Mouse (Mus musculus) stomach, postnatal 0 days (tissue): ENCODE data around the gene P4ha2. TPM values are rescaled to one million over a fixed set of nuclear protein-coding genes. Genes with fewer than 3 reads are reported as not detected.

Experiments
- ATAC-seq: fragments of 200-750 bp; cut with Nextera tagmentation; 2 replicates; pipeline ENCODE4 v1.8.0; 2017; ENCODE audit not compliant: low FRiP score, low TSS enrichment
- DNase-seq: peaks from one replicate; pipeline ENCODE4 v3.0.0-alpha.2; 2016; ENCODE audit warnings: low spot score
- H3K27ac ChIP-seq: fragments of 300-500 bp; sonication (generic); replicated peaks from 2 replicates; pipeline ENCODE4 v1.5.1; 2014; ENCODE audit warnings: mild to moderate bottlenecking, control low read depth
- H3K27me3 ChIP-seq: fragments of 300-500 bp; sonication (generic); 2 replicates; pipeline ENCODE4 v1.6.1; 2014; ENCODE audit warnings: low read length; ENCODE audit not compliant: control insufficient read depth, insufficient read depth
- H3K36me3 ChIP-seq: fragments of 300-500 bp; sonication (generic); 2 replicates; pipeline ENCODE4 v1.6.1; 2014; ENCODE audit warnings: low read length, mixed read lengths; ENCODE audit not compliant: control insufficient read depth, insufficient read depth
- H3K4me1 ChIP-seq: fragments of 300-500 bp; sonication (generic); replicated peaks from 2 replicates; pipeline ENCODE4 v1.6.1; 2014; ENCODE audit warnings: antibody characterized with exemption; ENCODE audit not compliant: control insufficient read depth, insufficient read depth
- H3K4me2 ChIP-seq: fragments of 300-500 bp; sonication (generic); replicated peaks from 2 replicates; pipeline ENCODE4 v1.6.1; 2014; ENCODE audit warnings: low read depth, mild to moderate bottlenecking, control low read depth, moderate library complexity
- H3K4me3 ChIP-seq: fragments of 300-500 bp; sonication (generic); 2 replicates; pipeline ENCODE4 v1.5.1; 2014; ENCODE audit warnings: low read depth, low read length, control low read depth
- H3K9ac ChIP-seq: fragments of 300-500 bp; sonication (generic); 2 replicates; pipeline ENCODE4 v1.6.1; 2014; ENCODE audit warnings: mild to moderate bottlenecking, low read length, control low read depth, mixed read lengths
- H3K9me3 ChIP-seq: fragments of 300-500 bp; sonication (generic); 2 replicates; pipeline ENCODE4 v1.6.1; 2016; ENCODE audit warnings: low read length; ENCODE audit not compliant: control insufficient read depth
- CTCF ChIP-seq: IDR thresholded peaks from 2 replicates; pipeline ENCODE4 v1.5.1; 2016; ENCODE audit warnings: antibody characterized with exemption, low read depth, mild to moderate bottlenecking, moderate library complexity
- EP300 ChIP-seq: optimal IDR thresholded peaks from 2 replicates; pipeline ENCODE3; 2016; ENCODE audit warnings: antibody characterized with exemption
- WGBS: fragments of 180-500 bp; shearing (Covaris S2); extraction: QIAGEN DNeasy Blood & Tissue Kit; methylation state at CpG from one replicate; pipeline ENCODE4 v1.1.7; 2014; 5-methylcytosine and 5-hydroxymethylcytosine counted together
- polyA plus RNA-seq: library from polyadenylated mRNA; unstranded; fragments of >200 nt; fragmentation: Nextera tagmentation; extraction: Ambion mirVana; gene quantifications from 2 replicates; pipeline ENCODE4 v1.2.1, GENCODE M21; 2015

The P4ha2 gene
- polyA plus RNA-seq, 1 experiment from 2014 or later = 30.2 TPM

DNA sequence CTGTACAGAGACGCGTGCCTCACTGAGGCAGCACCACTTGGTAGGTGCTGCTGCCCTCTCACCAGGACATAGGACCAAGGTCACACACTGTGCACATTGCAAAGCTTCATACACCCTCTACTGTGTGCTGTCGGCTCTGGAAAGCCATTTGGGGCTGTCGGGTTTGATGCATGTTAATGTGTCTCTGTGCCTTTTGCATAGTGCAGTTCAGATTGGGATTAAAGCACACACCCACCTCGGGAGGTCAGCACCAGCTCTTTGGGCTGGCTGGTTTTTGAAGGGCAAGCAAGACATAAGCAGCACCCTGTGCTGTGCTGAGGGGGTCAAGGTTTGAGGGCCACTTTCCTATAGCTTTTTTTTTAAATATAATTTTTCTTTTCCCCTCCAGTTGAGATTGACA, 60.5 kb downstream of the P4ha2 start:
- H3K9me3 ChIP-seq = no peaks in the 10 kb centered on the region
- 76% methylated on average over 5 of the region's 5 CpGs for WGBS
- no peak for DNase-seq

DNA sequence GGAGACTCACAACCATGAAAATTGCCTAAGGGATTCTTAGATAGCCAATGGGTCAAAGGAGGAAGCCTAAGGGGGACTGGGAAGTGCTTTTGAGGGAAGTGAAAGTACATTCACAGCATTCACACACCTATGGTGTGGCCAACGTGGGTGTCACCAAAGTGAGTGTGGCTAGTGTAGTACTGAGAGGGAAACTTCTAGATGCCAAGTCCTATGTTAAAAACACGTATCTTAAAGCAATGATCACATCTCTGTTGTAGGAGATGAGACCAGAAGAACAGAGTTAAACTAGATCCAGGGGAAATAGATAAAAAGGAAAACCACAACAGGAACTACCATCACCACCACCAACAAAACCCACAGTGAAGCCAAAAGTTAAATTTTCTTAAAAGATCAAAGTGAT, 61.0 kb downstream of the P4ha2 start:
- no peak for DNase-seq
- H3K36me3 ChIP-seq = no peaks in the 10 kb centered on the region
- ATAC-seq = no peak
- no peaks in the 10 kb centered on the region for H3K9me3 ChIP-seq
- H3K4me3 ChIP-seq = no peak overlapping the region
- H3K27me3 ChIP-seq = no peaks in the 10 kb centered on the region
- H3K9ac ChIP-seq = no peak overlapping the region
- H3K4me1 ChIP-seq = no peaks in the 10 kb centered on the region
- H3K27ac ChIP-seq = no peak overlapping the region
- TF ChIP-seq CTCF (no peak), EP300 (no peak)
- H3K4me2 ChIP-seq = no peak overlapping the region
- 49% methylated on average over 2 of the region's 2 CpGs for WGBS

More for the DNA sequence above, 60.5 kb downstream of the P4ha2 start:
- Histone ChIP-seq H3K9ac (no peak overlapping the region), H3K27me3 (no peaks in the 10 kb centered on the region), H3K4me2 (no peak overlapping the region), H3K36me3 (no peaks in the 10 kb centered on the region), H3K27ac (no peak overlapping the region), H3K4me1 (no peaks in the 10 kb centered on the region), H3K4me3 (no peak overlapping the region)
- ATAC-seq = no peak
- TF ChIP-seq CTCF (no peak), EP300 (no peak)

DNA sequence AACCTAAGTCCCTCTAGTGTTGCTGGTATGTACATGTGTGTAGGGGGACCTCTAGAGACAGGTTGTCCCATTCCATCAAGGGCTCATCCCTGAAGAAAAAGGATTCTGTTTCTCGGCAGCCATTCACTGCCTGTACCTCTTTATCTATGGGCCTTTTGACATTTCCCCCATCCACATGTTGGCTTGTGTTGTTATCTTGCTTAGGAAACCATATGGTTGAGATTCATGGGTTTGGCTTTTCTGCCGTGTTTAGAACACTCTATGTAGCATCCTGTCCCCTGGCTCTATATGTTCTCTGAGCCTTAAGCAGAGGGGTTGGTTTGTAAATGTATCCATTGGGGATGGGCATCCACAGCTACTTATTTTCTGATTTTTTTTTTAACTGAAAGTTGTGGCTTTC, 61.6 kb downstream of the P4ha2 start:
- Histone ChIP-seq H3K4me3 (no peak overlapping the region), H3K36me3 (no peaks in the 10 kb centered on the region), H3K4me1 (no peaks in the 10 kb centered on the region), H3K27ac (no peak overlapping the region), H3K4me2 (no peak overlapping the region), H3K27me3 (no peaks in the 10 kb centered on the region), H3K9me3 (no peaks in the 10 kb centered on the region), H3K9ac (no peak overlapping the region)
- DNase-seq (no peak), ATAC-seq (no peak)
- TF ChIP-seq CTCF (no peak), EP300 (no peak)
- WGBS = 73% methylated on average over 2 of the region's 2 CpGs

DNA sequence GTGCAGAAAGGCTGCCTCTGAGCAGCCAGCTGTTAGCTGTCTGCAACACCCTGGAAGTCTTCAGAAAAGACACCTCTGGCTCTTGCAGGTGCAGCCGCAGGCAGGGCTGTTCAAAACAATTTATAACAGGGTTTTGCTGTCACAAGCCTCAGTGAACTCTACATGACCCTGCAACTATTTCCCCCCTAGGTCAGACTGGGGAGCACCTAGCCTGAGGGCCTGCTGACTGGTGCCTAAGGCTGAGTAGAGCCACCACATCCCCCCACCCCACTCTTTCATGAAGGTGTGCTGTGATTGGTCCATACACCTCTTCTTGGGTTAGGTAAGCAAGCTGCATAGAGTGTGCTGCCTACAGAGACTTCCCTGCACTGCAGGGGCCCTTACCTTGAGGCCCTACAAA, 63.1 kb downstream of the P4ha2 start:
- no peak for TF ChIP-seq EP300
- TF ChIP-seq CTCF = no peak
- 18% methylated on average over 1 of the region's 1 CpGs for WGBS

DNA sequence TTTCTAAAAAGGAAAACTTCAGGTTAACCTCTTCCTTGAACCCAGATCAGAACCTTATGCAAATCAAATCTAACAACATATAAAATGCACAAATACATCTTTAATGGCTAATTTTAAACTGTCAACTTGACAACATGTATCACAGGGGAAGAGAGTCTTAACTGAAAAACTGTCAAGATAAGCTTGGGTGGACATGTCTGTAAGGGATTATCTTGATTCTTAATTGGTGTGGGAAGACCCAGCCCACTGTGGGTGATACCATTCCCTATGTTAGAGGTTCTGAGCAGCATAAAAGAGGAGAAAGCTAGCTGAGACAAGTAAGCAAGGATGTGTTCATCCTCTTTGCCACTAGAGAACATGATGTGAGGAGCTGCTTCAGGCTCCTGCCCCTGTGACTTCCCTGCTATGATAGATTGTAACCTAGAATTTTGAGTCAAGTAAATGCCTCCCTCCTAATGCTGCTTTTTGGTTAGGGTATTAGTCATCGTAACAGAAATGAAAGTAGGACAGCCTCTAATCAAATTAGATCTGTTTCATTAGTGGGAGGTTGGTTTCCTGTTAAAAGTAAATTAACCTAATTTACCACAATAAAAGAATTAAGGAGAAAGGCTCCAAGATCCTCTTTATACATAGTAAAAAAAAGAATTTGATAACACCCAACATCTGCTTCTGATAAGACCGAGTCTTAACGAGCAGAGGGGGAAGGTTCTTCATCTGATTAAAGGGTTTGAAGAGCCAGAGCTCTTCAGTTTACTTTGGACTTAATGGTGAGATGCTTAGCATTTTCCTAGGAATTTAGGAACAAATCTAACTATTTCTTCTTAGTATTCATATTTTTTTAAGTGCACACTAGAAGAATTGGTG, 69.8 kb downstream of the P4ha2 start:
- DNase-seq = no peak
- Histone ChIP-seq H3K4me2 (no peak overlapping the region), H3K4me1 (no peaks in the 10 kb centered on the region), H3K27me3 (no peaks in the 10 kb centered on the region), H3K36me3 (no peaks in the 10 kb centered on the region), H3K9me3 (no peaks in the 10 kb centered on the region), H3K4me3 (no peak overlapping the region), H3K9ac (no peak overlapping the region), H3K27ac (no peak overlapping the region)
- TF ChIP-seq EP300 (no peak), CTCF (no peak)
- 62% methylated on average over 3 of the region's 3 CpGs for WGBS
- no peak for ATAC-seq

More for the DNA sequence above, 63.1 kb downstream of the P4ha2 start:
- H3K4me3 ChIP-seq = no peak overlapping the region
- no peaks in the 10 kb centered on the region for H3K36me3 ChIP-seq
- no peaks in the 10 kb centered on the region for H3K9me3 ChIP-seq
- H3K9ac ChIP-seq = no peak overlapping the region
- no peak for ATAC-seq
- no peaks in the 10 kb centered on the region for H3K27me3 ChIP-seq
- H3K4me2 ChIP-seq = no peak overlapping the region
- no peaks in the 10 kb centered on the region for H3K4me1 ChIP-seq
- H3K27ac ChIP-seq = no peak overlapping the region
- no peak for DNase-seq

DNA sequence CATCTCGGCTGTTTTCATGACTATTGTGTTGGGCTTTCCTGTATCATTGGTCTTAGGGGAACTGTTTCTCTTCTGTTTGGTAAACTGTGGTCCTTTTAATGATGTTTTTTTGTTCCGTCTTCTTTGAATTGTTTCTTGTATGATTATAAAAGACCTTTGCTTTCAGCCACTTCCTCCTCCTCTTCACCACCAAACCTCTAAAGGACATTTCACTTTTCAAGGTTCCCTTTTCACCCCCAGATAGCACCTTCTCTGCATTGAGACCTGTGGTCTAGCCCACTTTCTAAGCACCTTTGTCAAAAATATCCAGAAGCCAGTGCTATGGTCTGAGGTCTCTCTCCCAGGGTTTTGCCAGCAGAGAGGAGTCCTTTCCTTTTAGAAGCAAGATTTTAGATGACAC, 71.3 kb downstream of the P4ha2 start:
- DNase-seq (no peak), ATAC-seq (no peak)
- H3K27ac ChIP-seq = no peak overlapping the region
- 76% methylated on average over 2 of the region's 2 CpGs for WGBS
- H3K27me3 ChIP-seq = no peaks in the 10 kb centered on the region
- H3K4me1 ChIP-seq = no peaks in the 10 kb centered on the region
- H3K36me3 ChIP-seq = no peaks in the 10 kb centered on the region
- no peak overlapping the region for H3K4me2 ChIP-seq
- H3K9me3 ChIP-seq = no peaks in the 10 kb centered on the region
- no peak overlapping the region for H3K4me3 ChIP-seq
- no peak overlapping the region for H3K9ac ChIP-seq
- no peak for TF ChIP-seq CTCF
- no peak for TF ChIP-seq EP300
